Mouse (Mus musculus): Measurements from ENCODE around the gene Ppil1.

Gene Ppil1

GRCm38 (mm10) chr17:29263840-29264633 is at the start of gene Ppil1:
TSS of gene Ppil1 (minus strand) at chr17:29264186.
- DNase-seq (ENCODE audit: low read depth, low spot score) = peak; percentile 92

- DNase-seq (ENCODE audit: low read depth, low spot score) = no peak
These were observed 49.3 kb upstream of the Ppil1 start for GRCm38 (mm10) chr17:29313300-29313699.

- peak; percentile 62 for DNase-seq (ENCODE audit: low read depth, low spot score)
These were observed 48.1 kb upstream of the Ppil1 start for GRCm38 (mm10) chr17:29312082-29312481.

- no peak for DNase-seq (ENCODE audit: low read depth, low spot score)
These were observed 47.6 kb upstream of the Ppil1 start for GRCm38 (mm10) chr17:29311602-29312001.

GRCm38 (mm10) chr17:29310056-29310623 is 46.2 kb upstream of the Ppil1 start:
- DNase-seq (ENCODE audit: low read depth, low spot score) = no peak

GRCm38 (mm10) chr17:29305871-29306270 is 41.9 kb upstream of the Ppil1 start:
- DNase-seq (ENCODE audit: low read depth, low spot score) = no peak

GRCm38 (mm10) chr17:29305058-29305806 is 41.2 kb upstream of the Ppil1 start:
- DNase-seq (ENCODE audit: low read depth, low spot score) = no peak

GRCm38 (mm10) chr17:29304376-29305057 is 40.5 kb upstream of the Ppil1 start:
- no peak for DNase-seq (ENCODE audit: low read depth, low spot score)

GRCm38 (mm10) chr17:29303856-29304255 is 39.9 kb upstream of the Ppil1 start:
- no peak for DNase-seq (ENCODE audit: low read depth, low spot score)

GRCm38 (mm10) chr17:29303087-29303486 is 39.1 kb upstream of the Ppil1 start:
- no peak for DNase-seq (ENCODE audit: low read depth, low spot score)

GRCm38 (mm10) chr17:29302149-29302548 is 38.2 kb upstream of the Ppil1 start:
- no peak for DNase-seq (ENCODE audit: low read depth, low spot score)

GRCm38 (mm10) chr17:29301421-29301820 is 37.4 kb upstream of the Ppil1 start:
- DNase-seq (ENCODE audit: low read depth, low spot score) = no peak

GRCm38 (mm10) chr17:29300926-29301325 is 36.9 kb upstream of the Ppil1 start:
- no peak for DNase-seq (ENCODE audit: low read depth, low spot score)

- no peak for DNase-seq (ENCODE audit: low read depth, low spot score)
These were observed 35.3 kb upstream of the Ppil1 start for GRCm38 (mm10) chr17:29299282-29299681.

GRCm38 (mm10) chr17:29297813-29298212 is 33.8 kb upstream of the Ppil1 start:
- no peak for DNase-seq (ENCODE audit: low read depth, low spot score)

GRCm38 (mm10) chr17:29297321-29297720 is 33.3 kb upstream of the Ppil1 start:
- DNase-seq (ENCODE audit: low read depth, low spot score) = no peak

GRCm38 (mm10) chr17:29295835-29296234 is 31.8 kb upstream of the Ppil1 start:
- DNase-seq (ENCODE audit: low read depth, low spot score) = no peak

- no peak for DNase-seq (ENCODE audit: low read depth, low spot score)
These were observed 30.0 kb upstream of the Ppil1 start for GRCm38 (mm10) chr17:29293807-29294605.

- no peak for DNase-seq (ENCODE audit: low read depth, low spot score)
These were observed 29.0 kb upstream of the Ppil1 start for GRCm38 (mm10) chr17:29292996-29293395.

- no peak for DNase-seq (ENCODE audit: low read depth, low spot score)
These were observed 27.8 kb upstream of the Ppil1 start for GRCm38 (mm10) chr17:29291793-29292192.
